Mouse (Mus musculus) forebrain, embryonic 14.5 days (tissue): ENCODE measurements around the gene Olfr1416. TPM values are rescaled to one million over a fixed set of nuclear protein-coding genes. Genes with fewer than 3 reads are reported as not detected.
"Not testable (repeated sequence)": the region's sequence is repeated elsewhere in the genome, so short reads cannot be mapped to it uniquely, and the experiment has no call there.

Experiments used
- ATAC-seq: fragments of 200-750 bp; cut with Nextera tagmentation; 2 replicates; pipeline ENCODE4 v1.8.0; 2017; ENCODE audit warnings: mild to moderate bottlenecking, moderate library complexity
- DNase-seq: peaks from one replicate; pipeline ENCODE4 v3.0.0-alpha.2; 2015; ENCODE audit warnings: low spot score
- H3K27ac ChIP-seq: fragments of 300-500 bp; sonication (generic); 2 replicates; pipeline ENCODE4 v1.5.1; 2014; ENCODE audit warnings: low read depth, mild to moderate bottlenecking, control low read depth, low read length, moderate library complexity
- H3K27me3 ChIP-seq: fragments of 300-500 bp; sonication (generic); replicated peaks from 2 replicates; pipeline ENCODE4 v1.6.1; 2014; ENCODE audit warnings: low read length, control low read depth, mixed read lengths; ENCODE audit not compliant: control insufficient read depth, insufficient read depth
- H3K36me3 ChIP-seq: fragments of 300-500 bp; sonication (generic); 2 replicates; pipeline ENCODE4 v1.6.1; 2014; ENCODE audit warnings: low read length, control low read depth; ENCODE audit not compliant: control insufficient read depth, insufficient read depth
- H3K4me1 ChIP-seq: fragments of 300-500 bp; sonication (generic); 2 replicates; pipeline ENCODE4 v1.6.1; 2014; ENCODE audit warnings: antibody characterized with exemption, low read length, control low read depth; ENCODE audit not compliant: control insufficient read depth, insufficient read depth
- H3K4me2 ChIP-seq: fragments of 300-500 bp; sonication (generic); 2 replicates; pipeline ENCODE4 v1.6.1; 2014; ENCODE audit warnings: mild to moderate bottlenecking, control low read depth, low read length
- H3K4me3 ChIP-seq: fragments of 300-500 bp; sonication (generic); 2 replicates; pipeline ENCODE4 v1.5.1; 2014; ENCODE audit warnings: low read depth, low read length, control low read depth
- H3K9ac ChIP-seq: fragments of 300-500 bp; sonication (generic); 2 replicates; pipeline ENCODE4 v1.6.1; 2014; ENCODE audit warnings: mild to moderate bottlenecking, low read length, control low read depth, moderate library complexity
- H3K9me3 ChIP-seq: fragments of 300-500 bp; sonication (generic); replicated peaks from 2 replicates; pipeline ENCODE4 v1.6.1; 2016; ENCODE audit warnings: low read length, control low read depth, mixed read lengths; ENCODE audit not compliant: control insufficient read depth
- WGBS: fragments of 180-500 bp; shearing (Covaris S2); extraction: QIAGEN DNeasy Blood & Tissue Kit; methylation state at CpG from one replicate; pipeline ENCODE4 v1.1.7; 2014; 5-methylcytosine and 5-hydroxymethylcytosine counted together
- polyA plus RNA-seq: library from polyadenylated mRNA; unstranded; fragments of >200 nt; fragmentation: Nextera tagmentation; extraction: Ambion mirVana; gene quantifications from 2 replicates; pipeline ENCODE4 v1.2.1, GENCODE M21; 2014

Olfr1416 gene
- not detected in 2 replicates for polyA plus RNA-seq

DNA sequence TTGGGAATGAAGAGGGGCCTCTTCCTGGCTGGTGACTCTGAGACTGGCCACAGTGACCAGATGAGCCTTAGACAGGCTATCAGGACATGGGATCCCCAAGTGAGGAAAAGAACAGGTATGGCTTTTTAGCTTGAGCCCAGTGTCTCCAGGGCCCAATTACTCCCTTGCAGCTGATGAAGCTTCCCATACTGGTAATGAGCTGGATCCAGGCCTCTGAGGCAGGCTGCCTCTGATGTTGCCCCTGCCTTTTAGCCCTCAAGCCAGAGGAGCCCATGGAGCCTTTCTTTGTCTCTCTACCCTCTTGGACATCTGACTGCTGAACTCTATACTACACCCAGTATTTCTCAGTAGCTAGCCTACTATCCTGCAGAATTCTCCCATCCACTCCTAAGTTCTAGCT, at the start of gene Olfr1416:
TSS of gene Olfr1416 (minus strand) at position 101 of the 400 bp plus-strand sequence.
- H3K9me3 ChIP-seq: no peaks in the 10 kb centered on the region; the same call in 1 of the 2 replicates
- no peak for ATAC-seq
- DNase-seq: no peak
- no peak within 1 kb of the TSS for H3K4me2 ChIP-seq
- H3K27me3 ChIP-seq: no peaks in the 10 kb centered on the region
- H3K36me3 ChIP-seq: no peaks in the 10 kb centered on the region
- no peaks in the 10 kb centered on the region for H3K4me1 ChIP-seq
- no peak within 1 kb of the TSS for H3K27ac ChIP-seq
- H3K9ac ChIP-seq: no peak within 1 kb of the TSS
- no peak within 1 kb of the TSS for H3K4me3 ChIP-seq

DNA sequence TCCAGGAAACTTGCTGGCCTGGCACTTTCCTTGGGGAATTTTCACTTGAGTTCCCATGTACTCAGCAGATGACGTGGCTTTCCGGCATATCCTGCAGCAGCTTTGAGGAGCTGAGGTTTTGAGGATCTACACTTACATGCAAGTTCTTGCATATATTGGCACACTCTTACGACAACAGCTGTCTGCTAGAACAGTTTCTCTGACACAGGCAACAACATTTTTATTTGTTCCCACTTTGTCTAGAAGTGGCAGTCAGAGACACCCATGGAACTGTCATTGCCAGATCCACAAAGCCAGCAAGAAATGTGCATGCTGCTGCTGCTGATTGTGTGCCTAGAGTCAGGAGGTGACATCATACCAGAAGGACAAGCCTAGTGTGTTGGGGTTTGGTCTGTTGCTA, 38.9 kb upstream of the Olfr1416 start:
- Histone ChIP-seq H3K4me3 (no peak overlapping the region), H3K27me3 (no peaks in the 10 kb centered on the region), H3K9ac (no peak overlapping the region), H3K4me1 (no peaks in the 10 kb centered on the region), H3K27ac (no peak overlapping the region), H3K36me3 (no peaks in the 10 kb centered on the region), H3K9me3 (no peaks in the 10 kb centered on the region), H3K4me2 (no peak overlapping the region)
- WGBS: 87% methylated on average over 3 of the region's 3 CpGs
- DNase-seq (no peak), ATAC-seq (no peak)

DNA sequence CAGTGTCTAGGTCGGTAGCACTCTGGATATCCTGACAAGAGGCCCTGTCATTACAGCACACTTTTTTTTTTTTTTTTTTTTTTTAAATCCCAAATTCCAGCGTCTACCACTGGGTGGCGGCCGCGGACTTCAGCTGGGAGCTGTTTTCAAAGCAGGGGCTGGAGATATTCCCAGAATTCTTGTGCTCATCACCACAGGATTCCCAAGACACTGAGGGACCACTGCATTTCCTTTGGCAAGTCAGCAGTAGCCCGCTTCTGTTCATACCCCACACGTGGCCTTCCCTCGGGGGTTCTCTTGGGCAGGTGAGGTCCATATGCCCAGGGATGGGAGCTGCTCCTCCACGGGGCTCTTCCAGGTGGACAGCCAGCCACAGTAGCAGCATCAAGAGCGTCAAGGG, 36.5 kb upstream of the Olfr1416 start:
- H3K4me2 ChIP-seq: no peak overlapping the region
- no peak overlapping the region for H3K4me3 ChIP-seq
- no peaks in the 10 kb centered on the region for H3K27me3 ChIP-seq
- no peak overlapping the region for H3K9ac ChIP-seq
- ATAC-seq (peak; percentile 37; the same call in 1 of the 2 replicates), DNase-seq (peak; percentile 89)
- H3K4me1 ChIP-seq: no peaks in the 10 kb centered on the region
- no peaks in the 10 kb centered on the region for H3K9me3 ChIP-seq
- H3K27ac ChIP-seq: no peak overlapping the region
- no peaks in the 10 kb centered on the region for H3K36me3 ChIP-seq
- 19% methylated on average over 10 of the region's 10 CpGs for WGBS

DNA sequence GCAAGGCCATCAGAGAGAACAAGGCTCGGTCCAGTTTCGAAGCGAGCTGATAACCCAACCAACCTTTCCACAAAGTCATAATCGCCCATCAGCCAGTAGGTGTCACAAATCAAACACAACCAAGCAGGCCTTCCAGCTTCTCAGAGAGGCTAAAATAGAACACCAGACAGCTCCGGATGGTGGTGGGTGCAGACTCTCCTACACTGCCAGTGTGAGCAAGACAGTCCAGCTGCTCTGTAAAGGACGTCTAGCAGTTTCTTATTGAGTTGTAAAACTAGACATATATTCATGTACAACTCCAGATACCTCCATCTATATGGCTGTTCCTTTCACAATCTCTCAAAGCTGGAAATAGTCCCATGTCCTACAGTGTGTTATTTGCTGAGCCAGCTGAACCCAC, 34.1 kb upstream of the Olfr1416 start:
- Histone ChIP-seq H3K36me3 (no peaks in the 10 kb centered on the region), H3K9ac (no peak overlapping the region), H3K27me3 (no peaks in the 10 kb centered on the region), H3K4me3 (no peak overlapping the region), H3K4me1 (no peaks in the 10 kb centered on the region), H3K4me2 (no peak overlapping the region), H3K9me3 (no peaks in the 10 kb centered on the region), H3K27ac (no peak overlapping the region)
- ATAC-seq (no peak), DNase-seq (no peak)
- 83% methylated on average over 6 of the region's 6 CpGs for WGBS

DNA sequence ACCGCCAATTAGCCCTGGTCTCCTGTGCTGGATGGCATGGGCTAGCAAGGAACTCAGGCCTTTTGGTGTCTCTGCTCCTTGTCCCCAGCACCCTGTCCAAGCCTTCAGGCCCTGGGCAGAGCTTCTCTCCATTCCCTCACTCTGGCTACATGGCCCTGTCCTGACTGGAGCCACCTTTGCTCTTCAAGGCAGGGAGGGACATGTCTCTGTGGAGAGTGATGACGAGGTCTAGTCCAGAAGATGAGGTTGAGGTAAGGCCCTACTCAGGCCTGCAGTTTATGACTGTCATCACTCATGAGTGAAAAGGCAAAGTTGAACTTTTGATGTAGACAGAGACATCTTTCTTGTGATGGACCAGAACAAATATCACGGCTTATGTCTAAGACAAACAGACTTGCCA, 33.6 kb upstream of the Olfr1416 start, which contains the start of gene Olfr1414:
TSS of gene Olfr1414 (minus strand) at position 101 of the 400 bp plus-strand sequence.
- ATAC-seq (no peak), DNase-seq (no peak)
- Histone ChIP-seq H3K27me3 (no peaks in the 10 kb centered on the region), H3K4me3 (no peak within 1 kb of the TSS), H3K9me3 (no peaks in the 10 kb centered on the region), H3K36me3 (no peaks in the 10 kb centered on the region), H3K27ac (no peak within 1 kb of the TSS), H3K9ac (no peak within 1 kb of the TSS), H3K4me1 (no peaks in the 10 kb centered on the region), H3K4me2 (no peak within 1 kb of the TSS)
- WGBS: 75% methylated on average over 3 of the region's 3 CpGs

DNA sequence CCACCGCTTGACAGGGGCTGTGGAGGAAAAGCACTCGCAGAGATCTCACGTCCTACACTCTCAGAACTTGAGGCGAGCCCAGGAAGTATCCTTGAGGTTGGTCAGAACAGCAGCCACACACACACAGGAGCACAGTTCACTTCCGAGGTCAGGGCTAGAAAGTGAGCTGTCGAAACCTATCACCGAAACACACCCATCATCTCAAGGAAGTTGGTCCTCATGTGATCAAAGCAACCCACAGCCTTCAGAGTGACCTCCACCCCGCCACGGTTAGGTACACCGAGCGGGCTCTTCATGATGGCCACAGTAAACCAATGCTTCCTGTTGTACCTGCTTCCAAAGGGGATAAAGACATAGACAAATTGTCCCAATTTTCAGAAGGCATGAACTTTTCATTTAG, 30.5 kb upstream of the Olfr1416 start:
- ATAC-seq (no peak), DNase-seq (no peak)
- Histone ChIP-seq H3K9ac (no peak overlapping the region), H3K36me3 (no peaks in the 10 kb centered on the region), H3K27ac (no peak overlapping the region), H3K4me3 (no peak overlapping the region), H3K9me3 (no peaks in the 10 kb centered on the region), H3K27me3 (no peaks in the 10 kb centered on the region), H3K4me1 (no peaks in the 10 kb centered on the region), H3K4me2 (no peak overlapping the region)
- WGBS: 89% methylated on average over 11 of the region's 11 CpGs

DNA sequence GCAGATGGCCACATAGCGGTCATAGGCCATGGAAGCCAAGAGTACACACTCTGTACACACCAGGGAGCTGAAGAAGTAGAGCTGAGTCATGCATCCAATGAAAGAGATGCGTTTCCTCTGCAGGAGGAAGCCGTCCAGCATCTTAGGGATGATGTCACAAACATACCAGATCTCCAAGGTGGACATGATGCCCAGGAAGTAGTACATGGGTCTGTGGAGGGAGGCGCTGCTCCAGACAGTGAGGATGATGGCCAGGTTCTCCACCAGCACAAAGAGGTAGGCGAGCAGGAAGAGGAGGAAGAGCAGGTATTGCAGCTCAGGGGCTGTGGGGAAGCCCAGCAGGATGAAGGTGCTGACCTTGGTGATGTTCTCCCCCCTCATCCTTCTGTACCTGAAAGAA, 26.7 kb upstream of the Olfr1416 start:
- not testable (repeated sequence) for H3K27ac ChIP-seq, ATAC-seq, H3K27me3 ChIP-seq, H3K4me2 ChIP-seq, H3K4me3 ChIP-seq, H3K4me1 ChIP-seq, H3K36me3 ChIP-seq, DNase-seq, H3K9ac ChIP-seq, H3K9me3 ChIP-seq
- 80% methylated on average over 5 of the region's 5 CpGs for WGBS

DNA sequence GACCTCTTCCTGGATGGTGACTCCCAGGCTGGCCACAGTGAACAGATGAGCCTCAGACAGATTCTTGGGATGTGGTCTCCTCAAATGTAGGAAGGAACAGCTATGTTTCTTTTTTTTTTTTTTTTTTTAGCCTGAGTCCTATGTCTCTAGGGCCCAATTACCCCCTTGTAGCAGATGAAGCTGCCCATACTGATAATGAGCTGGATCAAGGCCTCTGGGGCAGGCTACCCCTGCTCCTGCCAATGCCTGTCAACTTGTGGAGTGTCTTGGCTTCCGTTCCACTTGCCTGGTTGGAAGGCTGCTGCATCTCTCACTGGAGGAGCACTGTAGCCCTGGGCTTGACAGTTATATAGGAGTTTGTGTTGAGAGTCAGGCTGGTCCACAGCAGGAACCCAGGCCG, 11.1 kb upstream of the Olfr1416 start, which contains the start of gene Olfr1415:
TSS of gene Olfr1415 (minus strand) at position 101 of the 400 bp plus-strand sequence.
- Histone ChIP-seq H3K27ac (no peak within 1 kb of the TSS), H3K4me3 (no peak within 1 kb of the TSS), H3K27me3 (no peaks in the 10 kb centered on the region), H3K9ac (no peak within 1 kb of the TSS), H3K4me2 (no peak within 1 kb of the TSS), H3K4me1 (no peaks in the 10 kb centered on the region), H3K36me3 (no peaks in the 10 kb centered on the region), H3K9me3 (no peaks in the 10 kb centered on the region)
- WGBS: 80% methylated on average over 2 of the region's 2 CpGs
- DNase-seq: no peak
- ATAC-seq: no peak

DNA sequence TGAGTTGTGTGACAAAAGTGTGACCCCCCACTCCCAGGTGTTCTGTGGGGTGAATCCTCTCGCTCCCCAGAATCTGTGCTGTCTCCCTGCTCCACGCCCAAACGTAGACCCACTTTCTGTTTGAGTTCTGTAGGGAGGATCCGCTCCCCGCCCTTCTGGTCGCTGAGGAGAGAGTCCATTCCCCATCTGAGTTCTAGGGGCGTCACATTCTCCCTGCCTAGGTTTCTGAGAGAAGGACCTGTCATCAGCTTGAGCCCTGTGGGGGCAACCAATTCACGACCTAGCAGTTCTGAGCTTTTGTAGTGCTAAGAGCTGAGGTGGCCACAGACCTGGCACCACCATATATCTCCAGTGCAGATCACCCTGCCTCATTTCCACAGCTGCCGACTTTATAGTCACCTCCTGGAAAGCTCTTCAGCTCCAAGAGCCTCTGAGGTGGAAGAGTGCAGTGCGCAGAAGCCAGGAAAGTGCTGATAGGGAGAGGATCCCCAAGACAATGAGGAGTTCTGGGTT, 10.8 kb downstream of the Olfr1416 start:
- H3K4me3 ChIP-seq: peak overlapping the region; percentile 97
- peak; percentile 4 for DNase-seq
- no peaks in the 10 kb centered on the region for H3K9me3 ChIP-seq
- WGBS: 4% methylated on average over 10 of the region's 10 CpGs
- H3K4me1 ChIP-seq: peaks cover 6% of the 10 kb centered on the region; the same call in 1 of the 2 replicates
- H3K4me2 ChIP-seq: peak overlapping the region; percentile 84
- H3K27ac ChIP-seq: no peak overlapping the region
- H3K36me3 ChIP-seq: peaks cover 17% of the 10 kb centered on the region
- H3K9ac ChIP-seq: peak overlapping the region; percentile 96
- H3K27me3 ChIP-seq: no peaks in the 10 kb centered on the region
- ATAC-seq: no peak
